Mouse (Mus musculus) monocyte, adult 59 days (primary cell): Measurements from ENCODE around the gene Ranbp2. TPM values are rescaled to one million over a fixed set of nuclear protein-coding genes. Genes with fewer than 3 reads are reported as not detected.

ENCODE experiments used
- total RNA-seq, 2 experiments: library from RNA; stranded (reverse); gene quantifications; one replicate each; pipeline ENCODE4 v1.2.4; 2023

The Ranbp2 gene
- 100 to 1,000 TPM; 122 to 123 TPM for total RNA-seq

GRCm38 (mm10) chr10:58446384-58447279 lies at the start of gene Ranbp2:
Ranbp2 (plus strand) TSS chr10:58446920.

DNA sequence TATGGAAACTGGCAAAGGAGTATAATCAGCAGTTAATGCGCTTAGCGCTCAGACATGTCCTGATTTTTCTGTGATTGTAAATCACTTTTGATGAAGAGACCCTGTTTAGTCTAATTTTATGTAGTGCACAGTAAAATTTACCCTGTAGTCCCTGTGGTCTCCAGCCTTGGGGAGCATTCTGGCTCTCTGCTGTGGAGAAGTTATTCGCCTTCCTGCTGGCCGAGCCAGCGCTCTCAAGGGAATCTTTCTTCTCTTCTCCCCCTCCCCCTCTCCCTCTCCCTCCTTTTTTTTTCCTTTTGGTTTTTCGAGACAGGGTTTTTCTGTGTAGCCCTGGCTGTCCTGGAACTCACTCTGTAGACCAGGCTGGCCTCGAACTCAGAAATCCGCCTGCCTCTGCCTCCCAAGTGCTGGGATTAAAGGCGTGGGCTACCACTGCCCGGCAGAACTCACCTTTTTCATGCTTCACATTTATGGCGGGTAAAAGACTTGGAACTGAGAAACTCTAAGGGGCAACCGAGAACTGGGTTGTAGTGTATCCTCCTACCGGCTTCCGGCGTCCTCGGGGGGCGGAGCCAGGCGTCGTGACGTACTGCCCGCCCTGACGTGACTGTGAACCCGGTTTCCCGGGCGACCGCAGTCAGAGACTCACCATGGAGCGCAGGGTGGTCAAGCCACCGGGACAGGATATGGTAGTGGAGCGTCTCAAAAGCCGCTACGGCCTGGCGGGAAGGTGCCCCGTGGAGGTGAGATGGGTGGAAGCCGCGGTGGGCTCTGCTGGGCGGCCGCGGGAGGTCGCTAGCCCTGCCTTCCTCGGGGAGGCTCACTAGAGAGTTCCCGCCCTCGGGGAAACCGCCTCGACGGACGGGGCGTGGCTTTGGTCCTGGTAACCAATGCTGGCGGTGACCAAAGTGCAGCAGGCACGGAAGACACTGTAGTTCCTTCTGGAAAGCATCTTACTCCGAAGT lies 50.9 kb downstream of the Ranbp2 start, which contains the start of gene Ccdc138:
Gene Ccdc138 (plus strand): TSS at position 629 of the 965 bp plus-strand sequence.

Other genes with a start within 250 kb of the Ranbp2 start
- gene AW822073, start 222.0 kb upstream of the Ranbp2 start, total RNA-seq = not detected
- gene Duxf3, start 214.2 kb upstream of the Ranbp2 start, total RNA-seq = not detected
- gene Gm4981, start 210.2 kb upstream of the Ranbp2 start, total RNA-seq = not detected
- 10 to 100 TPM; 19.5 to 21.1 TPM for gene Gcc2, start 191.4 kb upstream of the Ranbp2 start, total RNA-seq
- 100 to 1,000 TPM; 115 to 131 TPM for gene Lims1, start 123.5 kb upstream of the Ranbp2 start, total RNA-seq
- 1 to 10 TPM in 1 of 2 experiments, under 1 TPM in 1; 0.60 to 1.9 TPM for gene Ccdc138, start 51.0 kb downstream of the Ranbp2 start, total RNA-seq
- not detected for gene Edar, start 228.7 kb downstream of the Ranbp2 start, total RNA-seq